Mouse (Mus musculus) urinary bladder, postnatal 10 days (tissue): ENCODE data around the gene Got2.

ENCODE experiments used
- DNase-seq: peaks from one replicate; pipeline ENCODE4 v3.0.0; 2022; ENCODE audit warnings: low spot score

The Got2 gene

DNA sequence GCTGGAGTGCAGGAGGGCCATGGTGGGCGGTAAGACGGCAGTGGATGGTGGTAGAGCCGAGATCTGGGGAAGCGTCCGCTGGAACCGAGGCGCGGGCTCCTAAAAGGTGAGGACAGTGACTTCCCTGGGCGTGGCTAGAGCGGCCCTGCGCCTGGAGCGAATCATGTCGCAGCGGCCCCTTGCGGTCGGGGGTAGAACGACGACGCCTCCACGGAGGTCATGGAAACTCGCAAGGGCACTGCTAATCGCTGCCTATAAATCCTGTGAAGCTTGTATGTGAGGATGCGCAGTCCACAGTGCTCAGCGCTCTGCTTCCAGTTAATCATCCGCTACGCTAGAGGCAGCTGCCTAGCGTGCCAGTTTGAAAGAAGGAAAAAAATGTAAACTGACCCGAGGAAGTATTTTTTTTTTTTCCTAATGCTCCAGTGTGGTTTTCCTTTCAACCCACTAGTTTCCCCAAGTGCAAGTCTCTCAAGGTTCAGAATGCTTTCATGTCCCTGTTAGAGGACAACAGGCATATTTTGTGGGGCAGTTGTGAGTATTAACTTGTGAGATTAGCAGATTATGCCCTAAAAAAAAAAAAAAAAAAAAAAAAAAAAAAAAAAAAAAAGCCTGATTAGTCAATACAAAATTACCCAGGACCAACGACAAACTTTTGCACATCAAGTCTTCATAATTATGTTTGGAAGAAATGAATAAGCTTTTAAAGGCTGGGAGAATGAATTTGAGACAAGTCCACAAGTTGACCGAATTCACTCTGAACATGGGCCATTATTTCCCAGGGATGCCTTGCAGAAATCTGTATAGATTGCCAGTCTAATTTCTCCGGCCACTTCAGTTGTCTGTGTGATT, at the start of gene Got2:
Gene Got2, minus strand, starts transcription at position 263 of the 852 bp plus-strand sequence.
- peak; percentile 63 for DNase-seq

GRCm38 (mm10) chr8:95932841-95933240, 44.5 kb upstream of the Got2 start:
- DNase-seq: no peak

GRCm38 (mm10) chr8:95929821-95930220, 41.5 kb upstream of the Got2 start:
- DNase-seq: no peak

- DNase-seq: no peak
These were observed 27.8 kb upstream of the Got2 start for GRCm38 (mm10) chr8:95916106-95916505.

- DNase-seq: no peak
These were observed 26.7 kb upstream of the Got2 start for GRCm38 (mm10) chr8:95914905-95915643.

GRCm38 (mm10) chr8:95911240-95911639, 22.9 kb upstream of the Got2 start:
- no peak for DNase-seq

DNA sequence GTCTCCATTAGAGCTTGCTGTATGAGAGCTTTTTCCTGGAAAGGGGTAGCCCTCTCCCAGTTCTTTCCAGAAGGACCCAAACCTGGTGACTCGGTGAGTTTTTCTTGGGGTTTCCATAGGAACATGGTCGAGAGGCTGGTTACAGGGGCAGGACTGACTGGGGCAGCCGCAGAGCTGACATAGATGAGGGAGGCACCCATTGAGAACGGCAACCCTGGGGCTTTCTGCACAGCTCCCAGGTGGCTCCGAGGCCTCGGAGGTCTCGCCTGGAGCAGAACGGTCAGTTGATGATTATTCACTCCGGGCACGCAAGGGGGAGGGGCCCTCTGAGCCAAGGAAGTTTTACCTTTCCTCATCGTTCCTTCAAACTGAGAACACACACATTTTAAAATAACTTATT, 19.5 kb upstream of the Got2 start:
- DNase-seq: no peak

DNA sequence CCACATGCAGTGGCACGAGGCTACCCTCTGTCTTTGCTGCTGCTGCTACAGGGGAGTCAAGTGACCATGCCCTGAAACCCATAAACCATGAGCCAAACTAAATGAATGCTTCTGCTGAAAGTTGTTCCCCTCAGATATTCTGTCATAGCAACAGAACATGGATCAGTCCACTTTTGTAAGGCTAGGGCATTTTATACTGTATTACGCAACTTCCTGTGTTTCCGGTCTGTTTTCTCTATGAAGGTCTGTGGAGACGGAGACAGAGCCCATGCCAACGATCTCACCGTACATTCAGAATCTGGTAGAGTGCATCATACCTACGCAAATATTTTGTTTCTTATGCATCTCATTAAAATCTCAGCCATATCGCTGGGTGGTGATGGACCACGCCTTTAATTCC, 18.4 kb upstream of the Got2 start:
- no peak for DNase-seq

DNA sequence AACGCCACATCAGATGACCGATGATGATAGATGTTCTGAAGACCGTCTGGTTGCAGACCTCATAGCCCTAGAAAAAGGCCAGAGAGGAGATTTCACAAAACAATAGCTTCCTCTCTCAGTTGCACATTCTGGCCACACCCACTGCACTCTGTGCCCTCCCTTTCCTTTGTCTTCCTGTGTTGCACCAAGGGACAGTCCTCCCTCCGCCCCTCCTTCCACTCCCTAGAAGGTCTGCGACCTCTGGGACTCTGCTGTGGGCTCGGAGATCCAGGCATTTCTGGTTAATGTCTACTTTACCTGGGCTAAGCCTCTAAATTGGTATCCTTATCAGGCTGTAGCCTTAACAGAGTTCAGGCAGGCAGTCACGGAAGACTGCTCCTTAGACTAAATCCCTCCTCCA, 13.5 kb upstream of the Got2 start:
- no peak for DNase-seq

DNA sequence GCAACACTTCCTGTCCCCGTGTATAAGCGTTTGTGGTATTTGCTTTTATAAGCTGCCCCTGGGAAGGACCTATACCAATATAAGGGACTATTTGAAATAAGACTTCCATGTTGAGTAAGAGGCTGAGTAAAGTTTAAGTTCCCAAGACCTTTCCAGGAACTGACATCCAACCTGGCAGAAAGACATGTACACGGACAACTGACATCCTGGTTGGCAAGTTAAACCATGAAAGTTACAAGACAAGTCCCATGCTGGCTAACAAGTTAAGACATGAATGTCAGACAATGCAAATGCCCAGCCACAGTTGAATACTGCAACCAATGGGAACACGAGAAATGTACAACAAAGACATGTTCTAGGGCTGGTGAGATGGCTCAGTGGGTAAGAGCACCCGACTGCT, 5.4 kb upstream of the Got2 start:
- DNase-seq: no peak

DNA sequence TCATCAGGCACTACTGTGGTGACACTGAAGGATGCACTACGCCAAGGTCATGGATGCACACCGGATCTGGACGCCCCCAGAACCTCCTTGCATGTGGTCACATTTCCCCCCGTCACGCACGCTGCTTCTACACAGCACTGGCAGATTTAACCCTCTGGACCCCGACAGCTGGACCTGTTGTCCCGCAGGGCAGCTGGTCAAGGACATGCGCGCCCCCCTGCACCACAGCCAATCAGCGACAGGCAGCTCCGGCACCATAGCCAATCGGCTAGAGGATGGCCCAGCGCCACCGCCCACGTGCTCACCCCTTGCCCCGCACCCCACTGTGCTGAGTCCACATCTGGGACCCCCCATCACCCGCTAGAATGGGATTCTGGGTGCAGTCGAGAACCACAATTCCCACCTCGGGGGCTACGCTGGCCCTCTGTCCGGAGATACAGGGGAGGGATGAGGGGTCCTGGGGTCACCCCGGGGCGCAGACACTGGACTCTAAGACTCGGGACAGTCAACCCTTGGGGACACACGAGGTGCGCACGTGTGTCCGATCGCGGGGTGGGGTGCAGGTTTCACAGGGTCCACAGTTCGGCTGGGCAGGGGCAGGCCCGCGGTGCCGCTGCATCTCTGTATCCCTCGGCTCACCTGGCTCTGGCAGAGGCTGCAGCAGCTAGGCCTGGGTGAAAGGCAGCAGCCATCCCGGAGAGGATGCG, 616 bp downstream of the Got2 start:
- DNase-seq: peak; percentile 44

- no peak for DNase-seq
These were observed 1.4 kb downstream of the Got2 start for GRCm38 (mm10) chr8:95886647-95887577.

DNA sequence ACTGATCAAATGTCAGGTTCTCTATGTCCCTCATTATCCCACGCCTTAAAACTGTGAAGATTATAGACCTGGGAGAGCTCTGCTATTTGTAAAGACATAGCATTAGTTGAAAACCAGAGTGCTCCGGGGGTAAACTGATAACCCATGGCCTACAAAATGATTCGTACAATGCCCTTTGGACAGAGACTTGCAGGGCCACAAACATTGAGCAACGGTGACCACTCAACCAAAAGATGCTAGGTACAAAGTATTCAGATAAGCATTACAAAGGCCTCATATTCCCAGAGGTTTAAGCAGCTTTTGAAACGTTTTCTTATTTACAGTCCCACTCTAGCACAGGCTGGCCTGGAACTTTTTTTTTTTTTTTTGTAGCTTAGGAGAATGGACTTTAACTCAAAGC, 2.4 kb downstream of the Got2 start:
- no peak for DNase-seq

- no peak for DNase-seq
These were observed 3.0 kb downstream of the Got2 start for GRCm38 (mm10) chr8:95885271-95885841.

- no peak for DNase-seq
These were observed 3.9 kb downstream of the Got2 start for GRCm38 (mm10) chr8:95884491-95884890.

- DNase-seq: no peak
These were observed 6.2 kb downstream of the Got2 start for GRCm38 (mm10) chr8:95882191-95882590.

GRCm38 (mm10) chr8:95881576-95881975, 6.8 kb downstream of the Got2 start:
- DNase-seq: no peak

DNA sequence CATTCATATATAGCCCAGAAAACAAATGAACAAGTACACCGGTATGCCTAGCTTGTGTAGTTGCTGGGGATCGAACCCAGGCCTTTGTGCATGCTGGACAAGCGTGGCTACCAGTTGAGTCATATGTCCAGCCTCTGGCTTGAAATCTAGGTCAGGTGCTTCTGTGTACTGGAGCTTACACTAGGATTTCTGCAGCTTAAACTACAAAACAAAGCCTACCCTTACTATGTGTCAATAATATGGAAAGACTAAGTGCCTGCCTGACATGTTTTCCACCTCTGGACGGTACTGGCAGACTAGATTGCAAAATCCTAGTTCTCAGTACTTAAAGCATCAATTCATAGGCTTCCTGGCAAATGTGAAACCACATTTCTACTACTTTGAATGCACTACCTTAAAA, 8.5 kb downstream of the Got2 start:
- DNase-seq: no peak

DNA sequence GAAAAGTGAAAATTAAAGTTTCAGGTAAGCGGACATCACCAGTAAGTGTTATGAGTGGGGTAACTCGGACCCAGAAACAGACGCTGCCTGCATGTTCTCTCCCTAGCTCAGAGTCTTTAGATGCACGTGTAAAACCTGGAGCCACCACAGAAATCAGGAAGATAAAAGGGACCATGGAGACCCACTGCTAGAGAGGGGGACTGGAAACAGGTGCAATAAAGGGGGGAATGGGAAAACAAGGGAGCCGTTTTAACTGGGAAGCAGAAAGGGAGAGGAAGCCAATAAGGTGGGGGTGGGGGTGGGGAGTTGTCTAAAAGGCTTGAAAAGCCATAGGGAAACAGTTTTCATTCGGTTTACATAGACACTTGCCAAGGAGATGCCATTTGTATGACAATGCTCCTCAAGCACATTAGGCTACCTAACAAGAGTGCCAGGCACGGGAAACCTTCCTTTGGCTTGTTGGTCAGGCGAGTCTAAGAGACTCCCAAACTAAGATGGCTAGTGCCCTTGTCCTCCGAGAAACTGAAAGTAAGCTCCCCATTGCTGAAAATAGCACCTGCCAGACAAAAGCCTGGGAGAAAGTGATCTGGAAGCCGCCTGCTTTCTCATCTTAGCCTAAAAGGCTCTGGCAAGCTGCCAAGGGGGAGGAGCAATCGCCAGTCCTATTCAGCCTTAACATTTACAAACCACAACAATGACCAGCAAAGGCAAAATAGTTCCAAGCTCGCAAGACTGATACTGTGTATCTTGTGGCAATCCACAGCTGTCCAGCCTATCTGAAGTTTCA, 10.0 kb downstream of the Got2 start:
- DNase-seq: no peak

- DNase-seq: no peak
These were observed 13.1 kb downstream of the Got2 start for GRCm38 (mm10) chr8:95875270-95875669.
